Mouse (Mus musculus): ENCODE data around the gene Adnp.

- TF ChIP-seq CTCF (IDR thresholded peaks at IDR 0.05; ENCODE audit: borderline replicate concordance, insufficient read depth, low read depth, low read length) (no peak), POLR2A (IDR thresholded peaks at IDR 0.05; ENCODE audit: borderline replicate concordance, insufficient read depth, low read length) (no peak)
These were observed 8.5 kb downstream of the Adnp start for GRCm38 (mm10) chr2:168198421-168198820.

Measured in cerebellum, adult 2 months (tissue).